Mouse (Mus musculus) heart, postnatal 0 days (tissue): ENCODE measurements around the gene Clcn3.

Experiments used
- CTCF ChIP-seq: IDR thresholded peaks from 2 replicates; pipeline ENCODE4 v1.5.1; 2016; ENCODE audit warnings: antibody characterized with exemption, control low read depth, low read depth
- EP300 ChIP-seq: IDR thresholded peaks from 2 replicates; pipeline ENCODE4 v1.6.1; 2016; ENCODE audit warnings: antibody characterized with exemption, low read depth

- TF ChIP-seq EP300, result no peak
- no peak for TF ChIP-seq CTCF
These were observed 13.4 kb upstream of the Clcn3 start for GRCm38 (mm10) chr8:60996468-60996867.
